Mouse (Mus musculus): ENCODE measurements around the gene 3110082J24Rik. TPM values are rescaled to one million over a fixed set of nuclear protein-coding genes. Genes with fewer than 3 reads are reported as not detected.
A peak's percentile ranks its signal among the peaks of the same experiment; 100 is the strongest.

Gene 3110082J24Rik
- polyA plus RNA-seq, 1 experiment from 2014 or later: 9.9 TPM

DNA sequence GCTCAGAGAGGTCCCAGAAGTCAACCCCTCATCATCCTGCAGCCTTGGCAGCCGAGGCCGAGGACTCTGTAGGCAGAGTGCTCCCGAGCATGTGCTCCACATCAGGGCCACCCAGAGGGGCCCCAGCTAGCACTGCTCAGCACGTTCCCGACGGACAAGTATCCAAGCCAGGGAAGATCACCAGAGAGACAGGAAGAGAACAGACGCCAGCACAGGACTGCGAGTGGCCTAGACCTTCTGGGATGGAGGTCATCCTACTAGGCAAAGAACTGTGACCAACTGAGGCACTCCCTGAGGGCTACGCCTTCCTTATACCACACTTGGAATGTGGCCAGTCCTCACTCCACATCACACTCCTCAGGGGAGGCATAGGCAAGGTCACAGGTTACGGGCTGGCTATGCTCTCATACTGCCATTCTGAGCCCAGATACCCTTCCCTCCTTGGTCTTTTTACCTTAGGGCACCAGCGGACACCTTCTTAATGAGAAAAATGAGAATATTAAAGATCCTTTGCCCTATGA lies 29.9 kb upstream of the 3110082J24Rik start:
- WGBS: 94% methylated on average over 11 of the region's 11 CpGs
- no peaks in the 10 kb centered on the region for H3K27me3 ChIP-seq
- no peak overlapping the region for H3K4me3 ChIP-seq (replicated peaks)
- H3K4me1 ChIP-seq (replicated peaks): no peaks in the 10 kb centered on the region
- H3K9ac ChIP-seq (replicated peaks): no peak overlapping the region
- no peak overlapping the region for H3K4me2 ChIP-seq (replicated peaks)
- no peak overlapping the region for H3K27ac ChIP-seq
- no peaks in the 10 kb centered on the region for H3K9me3 ChIP-seq
- no peak for ATAC-seq
- H3K36me3 ChIP-seq: peaks cover 76% of the 10 kb centered on the region

DNA sequence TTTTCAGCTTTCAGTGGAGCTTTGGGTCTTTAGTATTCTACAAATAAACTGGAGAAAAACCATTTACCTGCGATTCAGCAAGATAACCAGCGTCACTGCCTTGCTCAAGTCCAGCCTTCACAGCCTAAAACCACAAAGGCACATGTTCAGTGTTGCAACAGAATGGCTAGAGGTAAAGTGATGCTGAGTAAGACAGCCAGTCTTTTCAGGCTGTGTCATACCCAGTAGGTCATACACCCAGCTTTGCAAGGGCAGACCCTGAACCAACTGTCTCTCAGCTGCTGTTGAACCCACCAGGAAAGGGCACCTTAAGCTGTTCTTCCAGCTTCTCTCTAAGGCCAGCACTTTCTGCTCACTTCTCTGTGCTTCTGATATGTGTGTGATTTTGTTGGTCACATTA lies 26.3 kb upstream of the 3110082J24Rik start:
- H3K9ac ChIP-seq (replicated peaks): no peak overlapping the region
- H3K4me2 ChIP-seq (replicated peaks): no peak overlapping the region
- peaks cover 80% of the 10 kb centered on the region for H3K36me3 ChIP-seq
- 95% methylated on average over 2 of the region's 2 CpGs for WGBS
- no peaks in the 10 kb centered on the region for H3K27me3 ChIP-seq
- no peak overlapping the region for H3K27ac ChIP-seq
- no peaks in the 10 kb centered on the region for H3K9me3 ChIP-seq
- H3K4me3 ChIP-seq (replicated peaks): no peak overlapping the region
- H3K4me1 ChIP-seq (replicated peaks): no peaks in the 10 kb centered on the region
- ATAC-seq: no peak

- Histone ChIP-seq H3K36me3 (peaks cover 88% of the 10 kb centered on the region), H3K27ac (no peak overlapping the region), H3K4me3 (replicated peaks) (no peak overlapping the region), H3K4me1 (replicated peaks) (no peaks in the 10 kb centered on the region), H3K9me3 (no peaks in the 10 kb centered on the region), H3K9ac (replicated peaks) (no peak overlapping the region), H3K4me2 (replicated peaks) (no peak overlapping the region), H3K27me3 (no peaks in the 10 kb centered on the region)
- 93% methylated on average over 4 of the region's 4 CpGs for WGBS
- no peak for ATAC-seq
Observed at GRCm38 (mm10) chr5:30131246-30131645, 25.4 kb upstream of the 3110082J24Rik start.

DNA sequence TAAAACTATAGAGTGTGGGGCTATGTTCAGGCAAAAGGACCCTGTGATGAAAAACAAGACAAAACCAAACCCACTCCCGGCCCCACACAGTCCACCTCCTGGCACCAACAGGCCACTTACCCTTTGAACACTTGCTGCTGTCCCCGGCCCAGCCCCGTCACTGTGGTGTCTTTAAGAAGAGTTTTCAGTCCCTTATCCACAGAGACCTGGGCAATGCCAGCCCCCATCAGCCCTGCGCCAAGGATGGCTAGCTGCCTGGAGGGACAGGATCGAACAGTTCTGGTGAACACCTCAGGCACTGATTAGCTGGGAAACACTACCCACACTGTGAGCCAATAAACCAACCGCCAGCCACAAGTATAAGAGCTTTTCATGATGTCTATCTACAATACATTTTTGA lies 22.8 kb upstream of the 3110082J24Rik start:
- H3K9me3 ChIP-seq: no peaks in the 10 kb centered on the region
- ATAC-seq: no peak
- no peak overlapping the region for H3K9ac ChIP-seq (replicated peaks)
- H3K4me2 ChIP-seq (replicated peaks): no peak overlapping the region
- H3K4me3 ChIP-seq (replicated peaks): no peak overlapping the region
- no peaks in the 10 kb centered on the region for H3K4me1 ChIP-seq (replicated peaks)
- peaks cover 88% of the 10 kb centered on the region for H3K36me3 ChIP-seq
- no peaks in the 10 kb centered on the region for H3K27me3 ChIP-seq
- no peak overlapping the region for H3K27ac ChIP-seq
- 96% methylated on average over 6 of the region's 6 CpGs for WGBS

DNA sequence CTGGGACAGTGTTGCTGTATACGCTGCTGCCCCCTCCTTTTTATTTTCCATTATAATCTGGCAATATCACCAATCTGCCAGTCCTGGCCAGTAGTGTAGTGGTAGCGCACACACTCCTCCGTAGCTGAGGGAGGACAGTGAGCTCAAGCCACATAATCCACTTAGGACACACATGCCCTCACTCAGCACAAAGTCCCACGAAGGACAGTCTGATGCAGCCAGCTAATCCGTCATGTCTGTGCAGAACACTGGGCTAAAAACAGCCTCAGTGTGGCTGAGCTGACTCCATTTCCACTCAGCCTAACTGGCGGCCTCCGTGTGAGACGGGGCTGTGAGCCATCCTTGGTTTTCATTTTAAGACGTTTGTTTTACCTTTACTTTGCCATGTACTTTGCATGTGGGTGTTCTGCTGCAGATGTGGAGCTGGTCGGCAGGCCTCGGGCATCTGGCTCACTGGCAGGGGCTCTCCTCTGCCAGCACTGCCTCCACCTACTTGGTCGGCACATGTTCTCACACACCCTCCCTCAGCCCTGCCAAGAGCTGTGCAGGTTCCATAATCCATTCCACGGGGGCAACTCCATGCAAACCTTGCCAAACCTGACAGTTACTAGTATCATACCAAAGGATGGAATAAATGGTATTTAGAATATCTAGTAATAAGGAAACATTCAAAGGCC lies 22.2 kb upstream of the 3110082J24Rik start:
- Histone ChIP-seq H3K36me3 (peaks cover 89% of the 10 kb centered on the region), H3K9me3 (no peaks in the 10 kb centered on the region), H3K4me2 (replicated peaks) (no peak overlapping the region), H3K4me1 (replicated peaks) (no peaks in the 10 kb centered on the region), H3K27me3 (no peaks in the 10 kb centered on the region), H3K4me3 (replicated peaks) (no peak overlapping the region), H3K27ac (no peak overlapping the region), H3K9ac (replicated peaks) (no peak overlapping the region)
- 91% methylated on average over 13 of the region's 13 CpGs for WGBS
- ATAC-seq: no peak

DNA sequence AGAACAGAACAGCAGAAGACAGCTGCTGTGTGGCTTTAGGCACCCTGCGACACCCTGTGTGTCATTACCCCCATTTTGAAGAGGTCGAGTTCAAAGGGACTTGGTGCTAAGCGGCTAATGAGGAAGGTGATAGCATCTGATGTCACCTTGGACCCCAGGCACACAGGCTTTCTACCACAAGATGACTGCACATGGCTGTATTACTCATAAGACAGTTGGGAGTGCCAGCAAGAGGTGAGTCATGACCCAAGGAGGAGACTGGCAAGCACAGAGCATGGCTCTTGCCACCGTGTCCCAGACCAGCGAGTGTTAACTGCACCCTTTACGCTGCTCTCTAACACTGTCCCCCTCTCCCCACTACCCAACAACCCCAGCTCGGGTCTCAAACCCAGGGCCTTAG lies 20.9 kb upstream of the 3110082J24Rik start:
- no peak overlapping the region for H3K27ac ChIP-seq
- no peak for ATAC-seq
- no peak overlapping the region for H3K9ac ChIP-seq (replicated peaks)
- WGBS: 94% methylated on average over 7 of the region's 7 CpGs
- H3K4me1 ChIP-seq (replicated peaks): no peaks in the 10 kb centered on the region
- H3K9me3 ChIP-seq: no peaks in the 10 kb centered on the region
- H3K36me3 ChIP-seq: peaks cover 91% of the 10 kb centered on the region
- no peak overlapping the region for H3K4me2 ChIP-seq (replicated peaks)
- H3K27me3 ChIP-seq: no peaks in the 10 kb centered on the region
- H3K4me3 ChIP-seq (replicated peaks): no peak overlapping the region

DNA sequence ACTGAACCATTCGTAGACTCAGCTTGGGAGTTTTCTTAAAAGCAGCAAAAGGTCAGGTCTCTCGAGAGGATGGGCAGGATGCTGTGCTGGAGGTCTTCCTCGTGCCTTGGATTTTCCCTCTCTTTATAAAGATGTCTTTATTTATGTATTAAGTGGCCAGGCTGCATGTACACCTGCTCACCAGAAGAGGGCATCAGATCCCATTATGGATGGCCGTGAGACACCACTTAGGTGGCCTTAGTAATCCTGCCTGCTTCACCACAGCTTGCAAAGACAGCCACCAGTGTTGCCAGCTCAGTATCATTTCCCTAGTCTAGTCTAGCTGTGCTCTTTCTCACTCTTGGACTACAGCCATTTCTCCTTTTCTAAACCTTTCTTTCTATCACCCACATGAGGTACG lies 19.7 kb upstream of the 3110082J24Rik start:
- no peak overlapping the region for H3K4me3 ChIP-seq (replicated peaks)
- H3K4me1 ChIP-seq (replicated peaks): no peaks in the 10 kb centered on the region
- 46% methylated on average over 5 of the region's 5 CpGs for WGBS
- no peaks in the 10 kb centered on the region for H3K9me3 ChIP-seq
- H3K9ac ChIP-seq (replicated peaks): no peak overlapping the region
- no peak for ATAC-seq
- H3K27me3 ChIP-seq: no peaks in the 10 kb centered on the region
- no peak overlapping the region for H3K4me2 ChIP-seq (replicated peaks)
- no peak overlapping the region for H3K27ac ChIP-seq
- peaks cover 96% of the 10 kb centered on the region for H3K36me3 ChIP-seq

DNA sequence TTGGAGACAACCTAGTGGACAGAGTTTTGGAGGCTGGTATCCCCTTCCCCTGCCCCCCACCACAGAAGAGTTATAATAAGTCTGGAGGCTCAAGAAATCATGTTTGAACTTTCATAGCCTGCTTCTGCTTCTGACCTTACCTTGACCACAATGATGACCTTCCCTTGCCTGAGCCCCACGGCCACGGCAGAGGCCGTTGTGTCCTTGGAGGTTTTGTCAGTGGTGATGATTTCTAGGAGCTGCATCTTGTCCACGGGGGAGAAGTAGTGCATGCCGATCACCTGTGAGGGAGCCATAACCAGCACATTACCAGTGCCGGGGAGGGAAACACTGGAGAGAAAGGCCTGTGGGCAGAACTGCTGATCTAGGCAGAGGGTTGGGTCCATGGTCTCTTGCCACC lies 16.6 kb upstream of the 3110082J24Rik start:
- Histone ChIP-seq H3K27me3 (no peaks in the 10 kb centered on the region), H3K9me3 (no peaks in the 10 kb centered on the region), H3K4me1 (replicated peaks) (no peaks in the 10 kb centered on the region), H3K4me2 (replicated peaks) (no peak overlapping the region), H3K4me3 (replicated peaks) (no peak overlapping the region), H3K27ac (no peak overlapping the region), H3K36me3 (peaks cover 98% of the 10 kb centered on the region), H3K9ac (replicated peaks) (no peak overlapping the region)
- 95% methylated on average over 6 of the region's 6 CpGs for WGBS
- no peak for ATAC-seq

DNA sequence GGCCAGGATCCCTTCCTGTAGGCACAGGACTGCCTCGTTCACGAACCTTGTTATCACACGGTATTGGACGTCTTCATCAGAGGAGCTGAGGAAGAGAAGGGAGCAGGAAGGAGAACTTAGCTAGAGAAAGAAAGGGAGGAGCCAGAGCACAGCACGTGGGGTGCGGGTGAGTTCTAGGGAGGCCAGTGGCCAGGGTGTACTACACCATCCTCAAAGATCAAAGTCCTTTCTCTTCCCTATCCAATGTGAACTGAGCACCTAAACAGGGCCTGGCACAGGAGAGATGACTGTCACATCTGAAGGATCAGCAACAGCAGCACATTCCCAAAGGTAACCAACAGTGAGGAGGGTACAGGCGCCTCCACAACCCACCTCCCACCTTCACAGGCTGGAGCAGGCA lies 14.2 kb upstream of the 3110082J24Rik start:
- Histone ChIP-seq H3K4me1 (replicated peaks) (no peaks in the 10 kb centered on the region), H3K4me3 (replicated peaks) (no peak overlapping the region), H3K27me3 (no peaks in the 10 kb centered on the region), H3K36me3 (peaks cover 97% of the 10 kb centered on the region), H3K9me3 (no peaks in the 10 kb centered on the region), H3K27ac (no peak overlapping the region), H3K4me2 (replicated peaks) (no peak overlapping the region), H3K9ac (replicated peaks) (no peak overlapping the region)
- WGBS: 86% methylated on average over 7 of the region's 7 CpGs
- no peak for ATAC-seq

GRCm38 (mm10) chr5:30119163-30119562 lies 13.3 kb upstream of the 3110082J24Rik start:
- H3K27me3 ChIP-seq: peaks cover 6% of the 10 kb centered on the region; the same call in 1 of the 2 replicates
- no peak overlapping the region for H3K4me2 ChIP-seq (replicated peaks)
- no peak overlapping the region for H3K9ac ChIP-seq (replicated peaks)
- ATAC-seq: no peak
- H3K36me3 ChIP-seq: peaks cover 95% of the 10 kb centered on the region
- peaks cover 7% of the 10 kb centered on the region for H3K4me1 ChIP-seq (replicated peaks)
- no peak overlapping the region for H3K27ac ChIP-seq
- H3K4me3 ChIP-seq (replicated peaks): no peak overlapping the region
- H3K9me3 ChIP-seq: no peaks in the 10 kb centered on the region
- 73% methylated on average over 6 of the region's 6 CpGs for WGBS

- Histone ChIP-seq H3K4me3 (replicated peaks) (no peak overlapping the region), H3K27me3 (peaks cover 18% of the 10 kb centered on the region), H3K9ac (replicated peaks) (no peak overlapping the region), H3K4me1 (replicated peaks) (peaks cover 18% of the 10 kb centered on the region), H3K9me3 (no peaks in the 10 kb centered on the region), H3K4me2 (replicated peaks) (no peak overlapping the region), H3K36me3 (peaks cover 83% of the 10 kb centered on the region), H3K27ac (no peak overlapping the region)
- WGBS: 90% methylated on average over 1 of the region's 1 CpGs
- ATAC-seq: no peak
Observed at GRCm38 (mm10) chr5:30118018-30118417, 12.1 kb upstream of the 3110082J24Rik start.

DNA sequence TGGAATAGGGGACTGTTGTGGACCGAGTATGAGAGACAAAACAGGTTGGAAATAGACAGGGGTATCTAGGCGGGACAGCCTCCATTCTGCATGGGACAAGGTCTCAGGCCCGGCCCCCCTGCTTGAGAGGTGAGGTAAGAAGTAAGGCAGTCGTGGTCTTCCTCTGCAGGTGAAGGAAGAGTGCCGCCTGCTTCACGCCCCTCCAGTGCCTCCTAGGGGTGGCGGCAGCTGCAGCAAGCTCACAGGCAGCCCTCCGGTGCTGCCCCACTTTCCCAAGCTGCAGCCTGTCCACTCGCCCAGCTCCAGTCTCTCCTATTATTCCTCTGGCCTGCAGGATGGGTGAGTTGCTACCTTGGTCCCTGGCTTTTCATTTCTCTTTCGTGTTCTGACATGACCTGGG lies 9.8 kb upstream of the 3110082J24Rik start:
- no peak overlapping the region for H3K9ac ChIP-seq (replicated peaks)
- no peaks in the 10 kb centered on the region for H3K9me3 ChIP-seq
- H3K4me2 ChIP-seq (replicated peaks): no peak overlapping the region
- peaks cover 72% of the 10 kb centered on the region for H3K36me3 ChIP-seq
- WGBS: 45% methylated on average over 10 of the region's 10 CpGs
- H3K27me3 ChIP-seq: peaks cover 26% of the 10 kb centered on the region
- no peak overlapping the region for H3K4me3 ChIP-seq (replicated peaks)
- H3K4me1 ChIP-seq (replicated peaks): peaks cover 32% of the 10 kb centered on the region
- H3K27ac ChIP-seq: no peak overlapping the region
- ATAC-seq: no peak

DNA sequence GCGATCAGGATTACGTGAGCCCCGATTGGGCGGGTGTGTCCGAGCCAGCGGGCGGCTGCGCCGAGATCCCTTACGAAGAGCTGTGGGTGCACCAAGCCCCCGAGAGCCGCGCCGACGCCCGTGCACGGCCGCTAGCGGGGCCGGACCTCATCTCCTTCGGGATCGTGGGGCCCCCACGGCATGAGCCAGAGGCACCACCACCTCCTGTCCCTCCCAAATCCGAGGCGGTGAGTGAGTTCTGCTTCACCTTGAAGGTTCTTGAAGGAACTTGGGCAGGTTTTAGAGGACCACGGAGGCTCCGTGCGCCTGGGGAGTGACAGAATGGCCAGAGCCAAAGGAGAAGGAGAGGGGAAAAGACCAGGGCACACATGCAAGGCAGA lies 8.9 kb upstream of the 3110082J24Rik start:
- H3K36me3 ChIP-seq: peaks cover 62% of the 10 kb centered on the region
- H3K9ac ChIP-seq (replicated peaks): peak overlapping the region; percentile 71
- H3K27me3 ChIP-seq: peaks cover 26% of the 10 kb centered on the region
- ATAC-seq: no peak; the same call in 1 of the 2 replicates
- peaks cover 41% of the 10 kb centered on the region for H3K4me1 ChIP-seq (replicated peaks)
- peak overlapping the region; percentile 71 for H3K4me2 ChIP-seq (replicated peaks)
- no peak overlapping the region for H3K27ac ChIP-seq
- WGBS: 4% methylated on average over 27 of the region's 28 CpGs
- peak overlapping the region; percentile 50 for H3K4me3 ChIP-seq (replicated peaks)
- H3K9me3 ChIP-seq: no peaks in the 10 kb centered on the region

Measured in midbrain, embryonic 13.5 days (tissue).